In the genomic region with DNA sequence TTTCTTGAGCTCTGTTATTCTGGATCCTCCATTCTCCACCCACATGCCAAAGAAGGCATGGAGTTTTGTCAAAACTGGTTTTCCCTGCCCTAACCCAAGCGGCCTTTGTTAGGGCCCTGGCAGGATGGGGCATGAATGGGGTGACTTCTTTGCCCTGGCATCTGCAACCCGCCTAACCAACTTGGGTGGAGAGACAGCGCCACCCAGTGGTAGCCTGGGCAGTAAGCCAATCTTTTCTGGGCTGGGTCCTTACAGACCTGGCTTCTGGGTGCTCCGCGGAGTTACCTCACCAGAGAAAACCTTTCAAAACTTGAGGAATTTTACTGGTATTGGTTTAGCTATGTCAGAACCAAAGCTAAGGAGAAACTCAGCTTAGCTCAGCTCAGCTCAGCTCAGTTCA, we compare ENCODE assay signal across 8 mouse cellular contexts. TPM values are rescaled to one million over a fixed set of nuclear protein-coding genes. Genes with fewer than 3 reads are reported as not detected.
DNase-seq lines count a peak whose midpoint lies in the region; ATAC-seq and TF ChIP-seq lines count a peak whose summit lies in the region.

No protein-coding gene starts in this region.

- TF ChIP-seq CTCF in kidney, postnatal 0 days (IDR thresholded peaks at IDR 0.05; ENCODE audit: low read depth): peak; percentile 84

- ATAC-seq in kidney, postnatal 0 days (replicated peaks; ENCODE audit: low FRiP score, low read depth): 0 out of 2 replicates have a peak, but pooled peaks have one; percentile 40
- ATAC-seq in neural tube, embryonic 14.5 days (ENCODE audit: low read depth): peak; percentile 74

- no peak overlapping the region for H3K9ac ChIP-seq in kidney, postnatal 0 days (ENCODE audit: low read depth, low read length)
- H3K9ac ChIP-seq in neural tube, embryonic 14.5 days (replicated peaks; ENCODE audit: low read depth, low read length): no peak overlapping the region

- no peaks in the 10 kb centered on the region for H3K36me3 ChIP-seq in kidney, postnatal 0 days (ENCODE audit: insufficient read depth, low read length)
- H3K36me3 ChIP-seq in neural tube, embryonic 14.5 days (ENCODE audit: control insufficient read depth, insufficient read depth, low read length): no peaks in the 10 kb centered on the region

- H3K9me3 ChIP-seq in kidney, postnatal 0 days (replicated peaks; ENCODE audit: low read length): no peaks in the 10 kb centered on the region
- H3K9me3 ChIP-seq in neural tube, embryonic 14.5 days (ENCODE audit: control insufficient read depth, low read length): no peaks in the 10 kb centered on the region

- no peaks in the 10 kb centered on the region for H3K4me1 ChIP-seq in kidney, postnatal 0 days (replicated peaks; ENCODE audit: insufficient read depth, low read length)
- H3K4me1 ChIP-seq in neural tube, embryonic 14.5 days (ENCODE audit: control insufficient read depth, insufficient read depth, low read length): no peaks in the 10 kb centered on the region

- 24% methylated on average over 5 of the region's 5 CpGs for WGBS in kidney, postnatal 0 days
- WGBS in neural tube, embryonic 14.5 days: 17% methylated on average over 5 of the region's 5 CpGs

- no peaks in the 10 kb centered on the region for H3K27me3 ChIP-seq in kidney, postnatal 0 days (ENCODE audit: insufficient read depth, low read length)
- no peaks in the 10 kb centered on the region for H3K27me3 ChIP-seq in neural tube, embryonic 14.5 days (ENCODE audit: control insufficient read depth, insufficient read depth, low read length)

- no peak overlapping the region for H3K4me2 ChIP-seq in kidney, postnatal 0 days (ENCODE audit: low read length)
- no peak overlapping the region for H3K4me2 ChIP-seq in neural tube, embryonic 14.5 days (ENCODE audit: low read depth, low read length)

- no peak overlapping the region for H3K4me3 ChIP-seq in kidney, postnatal 0 days (replicated peaks; ENCODE audit: low read depth, low read length)
- no peak overlapping the region for H3K4me3 ChIP-seq in neural tube, embryonic 14.5 days (ENCODE audit: low read depth, low read length)

- no peak overlapping the region for H3K27ac ChIP-seq in kidney, postnatal 0 days
- no peak overlapping the region for H3K27ac ChIP-seq in neural tube, embryonic 14.5 days (ENCODE audit: low read depth, low read length)

- DNase-seq in 3134 (ENCODE audit: extremely low read depth, insufficient read length, low spot score) (peak; percentile 50), ZHBTc4 (ENCODE audit: low read depth, low spot score) (peak; percentile 80)
- peak; percentile 85 for DNase-seq in embryo, embryonic 10 days (ENCODE audit: low spot score)
- DNase-seq in gastrocnemius, postnatal 4 days (ENCODE audit: low spot score in 2 of 2): peak; percentile 60 to 66
- DNase-seq in kidney, postnatal 0 days (ENCODE audit: low spot score): peak; percentile 73
- peak; percentile 37 to 71 for DNase-seq in lung, adult 18-20 months
- DNase-seq in thymus, adult 18-20 months: peak; percentile 11 to 25

RNA-seq across cellular contexts. Expression of a gene that starts 51.8 kb away (rescaled TPM):
- total RNA-seq in gastrocnemius, postnatal 4 days (2021): 10 to 100 TPM; 59.4 to 67.5 TPM
- polyA plus RNA-seq in kidney, postnatal 0 days (2015; fragmentation: Nextera tagmentation; extraction: Ambion mirVana): 158 and 162 TPM in 2 replicates
- 335 and 351 TPM in 2 replicates for polyA plus RNA-seq in neural tube, embryonic 14.5 days (2014; fragmentation: Nextera tagmentation; extraction: Ambion mirVana)

Comparison
In these comparisons a context has a peak if more than half of its experiments do, and no peak if none do; other contexts are left out.
1. DNase-seq: peak in every context shown above with its lines; median percentile 85 in embryo, embryonic 10 days; 80 in ZHBTc4; 73 in kidney, postnatal 0 days; 63 in gastrocnemius, postnatal 4 days; 54 in lung, adult 18-20 months; 50 in 3134; 18 in thymus, adult 18-20 months.